Mouse (Mus musculus) spleen, adult 2 months (tissue): ENCODE results near the gene Dclre1b.

Experiments
- CTCF ChIP-seq: fragments of 200-500 bp; IDR thresholded peaks from 2 replicates; pipeline ENCODE4 v1.5.1; 2011; ENCODE audit warnings: mild to moderate bottlenecking, inconsistent platforms; ENCODE audit not compliant: insufficient read depth, insufficient read length, insufficient replicate concordance; ENCODE audit errors: extremely low read depth
- POLR2A ChIP-seq: fragments of 200-500 bp; IDR thresholded peaks from 2 replicates; pipeline ENCODE4 v1.6.1; 2011; ENCODE audit warnings: low read depth, low read length, inconsistent platforms

DNA sequence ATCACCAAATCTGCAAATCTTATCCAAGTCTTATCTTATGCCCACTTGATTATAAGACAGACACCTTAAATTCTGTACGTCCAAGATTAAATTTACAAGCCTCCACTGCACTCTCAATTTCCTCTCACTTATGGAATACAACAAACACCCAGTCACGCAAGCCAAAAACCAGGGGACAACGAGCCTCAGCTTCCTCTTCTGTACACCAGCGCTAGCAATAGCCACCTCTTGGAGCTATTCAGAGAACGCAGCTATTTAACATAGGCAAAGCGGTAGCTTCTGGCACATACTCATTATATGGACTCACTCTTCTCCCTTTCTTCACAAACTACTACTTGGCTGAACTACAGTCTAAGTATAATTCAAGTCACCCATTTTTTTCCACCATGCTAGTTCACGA, 30.1 kb downstream of the Dclre1b start:
- no peak for TF ChIP-seq CTCF
- no peak for TF ChIP-seq POLR2A
